Mouse (Mus musculus) stomach, embryonic 14.5 days (tissue): ENCODE data around the gene Slc25a13. TPM values are rescaled to one million over a fixed set of nuclear protein-coding genes. Genes with fewer than 3 reads are reported as not detected.

ENCODE experiments used
- ATAC-seq: fragments of 200-750 bp; cut with Nextera tagmentation; 2 replicates; pipeline ENCODE4 v1.8.0; 2017; ENCODE audit warnings: low read depth, moderate TSS enrichment; ENCODE audit not compliant: insufficient number of reproducible peaks, insufficient read depth, low FRiP score
- H3K27ac ChIP-seq: fragments of 300-500 bp; sonication (generic); 2 replicates; pipeline ENCODE4 v1.5.1; 2014; ENCODE audit warnings: mild to moderate bottlenecking, low read length, moderate library complexity, mixed read lengths
- H3K27me3 ChIP-seq: fragments of 300-500 bp; sonication (generic); 2 replicates; pipeline ENCODE4 v1.6.1; 2014; ENCODE audit warnings: low read length, control low read depth, mixed read lengths; ENCODE audit not compliant: control insufficient read depth, insufficient read depth
- H3K36me3 ChIP-seq: fragments of 300-500 bp; sonication (generic); 2 replicates; pipeline ENCODE4 v1.6.1; 2014; ENCODE audit warnings: mild to moderate bottlenecking, control low read depth, low read length, moderate library complexity, mixed read lengths; ENCODE audit not compliant: control insufficient read depth, insufficient read depth
- H3K4me1 ChIP-seq: fragments of 300-500 bp; sonication (generic); 2 replicates; pipeline ENCODE4 v1.6.1; 2014; ENCODE audit warnings: low read length, control low read depth, mixed read lengths; ENCODE audit not compliant: control insufficient read depth, insufficient read depth
- H3K4me2 ChIP-seq: fragments of 300-500 bp; sonication (generic); replicated peaks from 2 replicates; pipeline ENCODE4 v1.6.1; 2014; ENCODE audit warnings: low read depth, low read length, control low read depth
- H3K4me3 ChIP-seq: fragments of 300-500 bp; sonication (generic); 2 replicates; pipeline ENCODE4 v1.5.1; 2014; ENCODE audit warnings: low read depth, low read length, control low read depth
- H3K9ac ChIP-seq: fragments of 300-500 bp; sonication (generic); replicated peaks from 2 replicates; pipeline ENCODE4 v1.6.1; 2014; ENCODE audit warnings: low read depth, mild to moderate bottlenecking, control low read depth, low read length, moderate library complexity, mixed read lengths
- H3K9me3 ChIP-seq: fragments of 300-500 bp; sonication (generic); 2 replicates; pipeline ENCODE4 v1.6.1; 2016; ENCODE audit warnings: low read depth, low read length, control low read depth; ENCODE audit not compliant: control insufficient read depth
- WGBS: fragments of 180-500 bp; shearing (Covaris S2); extraction: QIAGEN DNeasy Blood & Tissue Kit; methylation state at CpG from one replicate; pipeline ENCODE4 v1.1.7; 2014; 5-methylcytosine and 5-hydroxymethylcytosine counted together
- polyA plus RNA-seq: library from polyadenylated mRNA; unstranded; fragments of >200 nt; fragmentation: Nextera tagmentation; extraction: Ambion mirVana; gene quantifications from 2 replicates; pipeline ENCODE4 v1.2.1, GENCODE M21; 2014

Gene Slc25a13
- polyA plus RNA-seq, 1 experiment from 2014 or later: 27.3 TPM

- H3K27ac ChIP-seq: no peak overlapping the region
- ATAC-seq: no peak
- H3K4me3 ChIP-seq: no peak overlapping the region
- no peaks in the 10 kb centered on the region for H3K36me3 ChIP-seq
- H3K9ac ChIP-seq: no peak overlapping the region
- H3K4me2 ChIP-seq: no peak overlapping the region
- no peaks in the 10 kb centered on the region for H3K4me1 ChIP-seq
- H3K9me3 ChIP-seq: no peaks in the 10 kb centered on the region
- 67% methylated on average over 3 of the region's 3 CpGs for WGBS
- no peaks in the 10 kb centered on the region for H3K27me3 ChIP-seq
Observed at GRCm38 (mm10) chr6:6002061-6002460, 214.9 kb downstream of the Slc25a13 start.

- Histone ChIP-seq H3K27ac (no peak overlapping the region), H3K4me1 (no peaks in the 10 kb centered on the region), H3K4me3 (no peak overlapping the region), H3K9ac (no peak overlapping the region), H3K4me2 (no peak overlapping the region), H3K36me3 (no peaks in the 10 kb centered on the region), H3K9me3 (no peaks in the 10 kb centered on the region), H3K27me3 (no peaks in the 10 kb centered on the region)
- ATAC-seq: no peak
- 82% methylated on average over 6 of the region's 6 CpGs for WGBS
Observed at GRCm38 (mm10) chr6:5997535-5997934, 219.4 kb downstream of the Slc25a13 start.

- Histone ChIP-seq H3K4me3 (no peak overlapping the region), H3K4me1 (peaks cover 7% of the 10 kb centered on the region; the same call in 1 of the 2 replicates), H3K36me3 (no peaks in the 10 kb centered on the region), H3K4me2 (no peak overlapping the region), H3K9ac (no peak overlapping the region), H3K9me3 (no peaks in the 10 kb centered on the region), H3K27me3 (no peaks in the 10 kb centered on the region), H3K27ac (no peak overlapping the region)
- no peak for ATAC-seq
- 50% methylated on average over 7 of the region's 7 CpGs for WGBS
Observed at GRCm38 (mm10) chr6:5993056-5993455, 223.9 kb downstream of the Slc25a13 start.

- Histone ChIP-seq H3K9me3 (no peaks in the 10 kb centered on the region), H3K9ac (no peak overlapping the region), H3K27me3 (no peaks in the 10 kb centered on the region), H3K27ac (no peak overlapping the region), H3K4me1 (peaks cover 7% of the 10 kb centered on the region; the same call in 1 of the 2 replicates), H3K4me2 (peak overlapping the region; percentile 29; the same call in 1 of the 2 replicates), H3K4me3 (no peak overlapping the region), H3K36me3 (no peaks in the 10 kb centered on the region)
- WGBS: 44% methylated on average over 25 of the region's 25 CpGs
- ATAC-seq: peak; percentile 69; the same call in 1 of the 2 replicates
Observed at GRCm38 (mm10) chr6:5991817-5992755, 224.9 kb downstream of the Slc25a13 start.

- 70% methylated on average over 6 of the region's 6 CpGs for WGBS
- Histone ChIP-seq H3K36me3 (no peaks in the 10 kb centered on the region), H3K4me1 (peaks cover 7% of the 10 kb centered on the region; the same call in 1 of the 2 replicates), H3K4me3 (no peak overlapping the region), H3K27me3 (no peaks in the 10 kb centered on the region), H3K9ac (no peak overlapping the region), H3K4me2 (no peak overlapping the region), H3K27ac (no peak overlapping the region), H3K9me3 (no peaks in the 10 kb centered on the region)
- no peak for ATAC-seq
Observed at GRCm38 (mm10) chr6:5991243-5991642, 225.7 kb downstream of the Slc25a13 start.
